Mouse (Mus musculus): Measurements from ENCODE around the gene Scgb1b10. TPM values are rescaled to one million over a fixed set of nuclear protein-coding genes. Genes with fewer than 3 reads are reported as not detected.
"Not testable (repeated sequence)": the region's sequence is repeated elsewhere in the genome, so short reads cannot be mapped to it uniquely, and the experiment has no call there.

Scgb1b10 gene
- polyA plus RNA-seq (2015; fragmentation: Nextera tagmentation; extraction: Ambion mirVana), result not detected in 2 replicates

DNA sequence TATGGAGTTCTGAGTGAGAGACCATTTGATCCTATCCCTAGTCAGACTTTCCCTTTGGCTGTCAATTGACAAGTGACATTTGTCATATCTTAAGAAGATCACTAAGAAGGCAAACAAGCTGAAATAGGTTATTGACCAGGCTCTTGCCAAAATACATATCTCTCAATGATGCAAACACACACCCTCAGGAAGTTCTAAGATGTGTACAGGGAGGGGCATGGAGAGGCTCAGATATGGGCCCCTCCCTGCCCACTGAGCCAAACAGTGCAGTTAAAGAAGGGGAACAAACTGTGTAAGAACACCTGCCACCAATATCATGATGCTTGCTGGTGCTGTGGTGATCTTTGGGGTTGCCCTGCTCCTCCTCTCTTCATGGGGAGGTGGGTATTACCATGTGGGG, at the start of gene Scgb1b10:
Gene Scgb1b10, plus strand, starts transcription at position 301 of the 400 bp plus-strand sequence.
- not testable (repeated sequence) for H3K9ac ChIP-seq (replicated peaks); H3K4me1 ChIP-seq; H3K4me2 ChIP-seq; H3K36me3 ChIP-seq; H3K27ac ChIP-seq (replicated peaks); H3K9me3 ChIP-seq (replicated peaks); H3K4me3 ChIP-seq (replicated peaks); ATAC-seq (ENCODE audit: low FRiP score); H3K27me3 ChIP-seq (replicated peaks)

Other genes with a start within 250 kb of the Scgb1b10 start
- gene Scgb2b11, start 110.3 kb downstream of the Scgb1b10 start, polyA plus RNA-seq (2015; fragmentation: Nextera tagmentation; extraction: Ambion mirVana), result not detected in 2 replicates
- gene Scgb1b11, start 122.0 kb downstream of the Scgb1b10 start, polyA plus RNA-seq (2015; fragmentation: Nextera tagmentation; extraction: Ambion mirVana), result not detected in 2 replicates
- not detected in 2 replicates for gene Scgb2b12, start 226.4 kb downstream of the Scgb1b10 start, polyA plus RNA-seq (2015; fragmentation: Nextera tagmentation; extraction: Ambion mirVana)
- gene Scgb1b12, start 233.3 kb downstream of the Scgb1b10 start, polyA plus RNA-seq (2015; fragmentation: Nextera tagmentation; extraction: Ambion mirVana), result not detected in 2 replicates